Mouse (Mus musculus) cerebellum, adult 9-10 months (tissue): ENCODE measurements at regions not wholly inside any gene's neighbourhood (a gene's known extent, or its start where the extent isn't known, plus 50 kb on each side); places are given as distances from the start of the nearest gene placed in this dataset.
A peak's percentile ranks its signal among the peaks of the same experiment; 100 is the strongest.

Experiments used
- DNase-seq: peaks from one replicate; pipeline ENCODE4 v3.0.0; 2022

DNA sequence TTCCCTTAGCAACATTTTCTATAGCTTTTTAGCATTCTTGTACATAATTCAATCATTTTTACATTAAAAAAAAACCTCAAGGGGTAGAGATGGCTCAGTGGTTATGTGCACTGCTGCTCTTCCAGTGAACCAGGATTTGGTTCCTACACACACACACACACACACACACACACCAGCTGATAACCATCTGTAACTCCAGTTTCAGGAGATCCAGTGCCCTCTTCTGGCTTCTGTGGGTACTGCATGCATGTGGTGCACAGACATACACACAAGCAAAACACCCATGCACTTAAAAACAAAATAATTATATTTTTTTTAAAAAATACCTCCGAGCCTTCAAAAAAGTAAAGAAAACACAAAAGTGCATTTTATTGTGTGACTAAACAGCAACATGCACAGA, 270.6 kb downstream of the Agtpbp1 start:
- DNase-seq: no peak

DNA sequence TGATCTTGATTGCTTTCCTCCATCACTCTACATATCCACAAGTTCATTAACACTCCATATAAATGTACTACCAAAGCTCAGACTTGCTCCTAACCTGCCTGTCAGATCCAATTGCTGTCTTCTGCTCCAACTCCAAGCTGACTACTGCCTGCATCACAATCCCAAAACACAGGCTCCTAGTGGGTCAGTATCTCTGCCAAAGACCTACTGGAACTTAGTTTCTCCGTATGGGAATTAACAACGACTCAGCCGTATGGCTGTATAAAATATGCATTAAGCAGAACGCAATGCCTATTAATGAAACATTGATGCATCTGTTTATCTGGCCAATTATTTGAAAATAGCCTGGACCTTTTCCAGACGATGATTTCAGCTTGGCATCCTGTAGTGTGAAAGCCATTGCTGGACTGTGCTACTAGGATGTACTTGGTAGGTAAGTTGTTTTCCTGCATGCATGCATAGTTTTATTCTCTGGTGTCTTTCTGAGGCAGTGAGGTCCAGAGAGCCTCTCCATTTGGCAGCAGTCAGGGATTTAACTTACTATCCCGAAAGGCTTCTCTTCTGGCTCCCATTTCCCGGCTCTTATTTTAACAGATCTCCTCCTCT, 271.2 kb downstream of the Agtpbp1 start:
- no peak for DNase-seq

DNA sequence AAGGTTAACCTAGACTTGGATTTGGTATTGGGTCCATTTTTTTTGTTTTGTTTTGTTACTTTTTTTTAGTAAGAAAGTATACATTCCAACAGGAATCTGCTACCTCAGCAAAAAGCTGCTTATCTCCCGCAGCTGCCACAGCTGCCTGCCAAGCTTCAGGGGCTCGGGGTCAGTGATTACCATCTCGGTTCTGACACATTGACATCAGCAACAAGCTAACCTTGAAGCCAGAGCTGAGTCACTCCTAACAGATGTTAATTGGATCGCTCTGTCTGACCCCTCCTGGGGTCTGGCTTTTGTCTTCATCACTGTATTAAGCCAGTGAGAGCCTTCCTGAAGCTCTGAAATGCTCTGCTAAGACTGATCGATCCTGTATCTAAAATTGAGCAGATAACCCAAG, 292.1 kb downstream of the Agtpbp1 start:
- no peak for DNase-seq

DNA sequence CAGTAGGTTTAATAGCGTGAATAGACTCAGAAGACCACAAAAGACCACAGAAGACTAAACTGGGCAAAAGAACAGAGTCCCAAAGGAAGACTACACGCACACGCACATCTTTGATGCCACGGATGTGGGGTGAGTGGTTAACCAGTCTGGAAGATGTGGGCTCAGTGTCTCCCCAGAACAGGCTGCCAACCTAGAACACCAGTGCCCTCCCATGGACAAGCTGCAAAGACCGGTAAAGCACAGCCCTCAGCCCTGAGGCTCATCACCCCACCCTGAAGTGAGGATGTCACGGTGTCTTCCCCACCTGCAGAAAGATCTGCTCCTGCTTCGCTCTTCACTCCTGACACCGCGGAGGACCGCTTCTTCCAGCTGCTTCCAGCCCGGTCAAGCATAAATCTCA, 295.9 kb downstream of the Agtpbp1 start:
- no peak for DNase-seq

DNA sequence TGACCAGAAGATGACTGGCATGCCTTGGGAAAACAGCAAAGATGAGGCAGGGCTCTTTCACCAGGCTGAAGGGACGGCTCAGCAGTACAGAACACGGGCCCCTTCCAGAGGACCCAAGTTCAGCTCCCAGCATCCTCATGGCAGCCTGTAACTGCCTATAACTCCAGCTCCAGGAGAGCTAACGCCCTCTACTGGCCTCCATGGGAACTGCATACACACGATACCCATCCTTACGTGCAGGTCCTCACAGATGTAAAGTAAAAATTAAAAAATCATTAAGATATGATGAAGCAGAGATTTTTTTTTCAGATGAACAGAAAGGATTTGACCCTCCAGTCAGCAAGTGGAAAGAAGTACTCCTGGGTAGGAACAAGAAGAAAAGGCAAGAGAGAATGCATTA, 303.8 kb downstream of the Agtpbp1 start:
- no peak for DNase-seq

DNA sequence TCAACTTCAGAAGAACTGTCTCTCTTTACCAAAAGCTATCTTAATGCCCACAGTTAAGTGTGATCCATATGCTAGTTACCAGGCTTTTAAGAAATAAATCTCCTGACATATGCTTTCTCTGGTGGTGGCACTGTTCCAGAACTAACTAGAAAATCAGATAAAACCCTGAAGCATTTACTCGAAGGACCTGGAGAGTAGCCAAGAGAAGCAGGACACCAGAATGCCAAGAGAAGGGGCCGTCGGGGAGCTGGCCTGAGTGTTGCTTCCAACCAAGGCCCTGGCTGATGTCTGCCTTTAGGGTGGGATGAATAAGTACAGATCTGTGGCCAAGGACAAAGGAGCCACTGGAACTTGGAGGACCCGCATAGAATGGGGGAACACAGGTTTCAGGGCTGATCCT, 305.9 kb downstream of the Agtpbp1 start:
- no peak for DNase-seq

DNA sequence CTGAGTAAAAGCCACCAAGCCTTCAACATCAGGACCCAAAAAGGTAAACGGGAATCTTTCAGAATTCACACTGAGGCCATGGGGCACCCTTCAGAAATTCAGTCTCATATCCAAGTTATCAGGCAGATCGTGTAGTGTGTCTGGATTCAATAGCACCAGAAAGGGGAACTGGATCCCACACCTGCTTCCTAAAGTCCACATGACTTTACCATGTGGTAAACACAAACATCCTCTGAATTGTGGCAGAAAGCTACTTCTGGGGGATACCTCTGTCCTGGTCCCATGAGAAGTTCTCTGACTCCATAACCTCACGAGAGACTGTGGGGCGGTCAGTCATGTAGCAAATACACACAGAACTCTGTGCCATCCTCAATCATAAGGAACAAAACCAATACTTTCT, 313.4 kb downstream of the Agtpbp1 start:
- no peak for DNase-seq

DNA sequence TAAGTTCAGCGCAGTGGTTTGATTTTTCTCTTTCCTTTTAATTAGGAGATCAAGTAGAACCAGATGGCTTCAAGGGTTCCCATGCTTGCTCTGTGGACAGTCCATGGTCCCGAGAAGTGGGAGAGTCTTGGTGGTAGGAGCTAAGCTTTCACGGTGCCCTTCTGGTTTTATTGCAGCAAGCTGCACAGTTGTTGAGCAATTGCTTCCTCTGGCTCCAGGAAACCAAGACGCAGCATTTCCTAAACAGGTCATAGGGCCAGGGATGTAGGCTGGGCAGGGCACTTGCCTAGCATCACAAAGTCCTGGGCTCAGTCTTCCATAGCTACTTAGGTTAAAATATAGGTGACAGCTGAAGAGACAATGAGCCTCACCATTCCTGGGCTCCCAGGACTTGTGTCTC, 318.2 kb downstream of the Agtpbp1 start:
- no peak for DNase-seq

DNA sequence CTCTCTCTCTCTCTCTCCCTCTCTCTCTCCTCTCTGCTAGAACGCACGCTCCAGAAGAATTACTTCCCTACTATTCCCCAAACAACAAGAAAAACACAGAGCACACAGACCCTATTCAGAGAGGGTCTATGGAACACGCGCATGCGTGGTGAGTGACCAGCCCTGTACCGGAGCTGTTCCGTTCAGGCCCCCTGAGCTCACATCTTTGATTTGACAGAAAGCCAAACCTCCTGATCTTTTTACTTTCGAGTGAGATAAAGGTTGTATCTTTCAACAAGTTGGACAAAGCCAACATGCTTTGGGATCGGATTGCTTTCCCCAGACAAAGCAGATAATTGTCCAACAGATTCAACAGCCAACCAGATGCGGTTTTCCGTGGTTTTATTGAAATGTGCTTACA, 320.9 kb downstream of the Agtpbp1 start:
- no peak for DNase-seq

DNA sequence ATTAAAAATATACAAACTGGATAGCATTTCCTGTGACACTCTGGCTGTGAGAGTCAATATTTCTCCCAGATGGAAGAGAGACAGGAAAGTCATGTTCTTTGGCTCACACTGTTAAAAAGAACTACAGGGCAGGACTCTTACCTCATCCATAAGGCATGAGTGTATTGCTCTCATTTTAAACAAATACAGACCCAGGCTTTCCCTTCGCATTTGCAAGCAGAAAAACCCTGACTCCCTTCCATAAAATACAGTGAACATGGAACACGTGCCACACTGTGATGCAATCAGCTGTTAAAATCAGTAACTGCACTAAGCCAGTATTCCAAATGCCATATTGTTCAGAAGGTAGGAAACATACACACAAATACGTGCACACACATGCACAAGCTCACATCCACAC, 323.1 kb downstream of the Agtpbp1 start:
- DNase-seq: no peak

DNA sequence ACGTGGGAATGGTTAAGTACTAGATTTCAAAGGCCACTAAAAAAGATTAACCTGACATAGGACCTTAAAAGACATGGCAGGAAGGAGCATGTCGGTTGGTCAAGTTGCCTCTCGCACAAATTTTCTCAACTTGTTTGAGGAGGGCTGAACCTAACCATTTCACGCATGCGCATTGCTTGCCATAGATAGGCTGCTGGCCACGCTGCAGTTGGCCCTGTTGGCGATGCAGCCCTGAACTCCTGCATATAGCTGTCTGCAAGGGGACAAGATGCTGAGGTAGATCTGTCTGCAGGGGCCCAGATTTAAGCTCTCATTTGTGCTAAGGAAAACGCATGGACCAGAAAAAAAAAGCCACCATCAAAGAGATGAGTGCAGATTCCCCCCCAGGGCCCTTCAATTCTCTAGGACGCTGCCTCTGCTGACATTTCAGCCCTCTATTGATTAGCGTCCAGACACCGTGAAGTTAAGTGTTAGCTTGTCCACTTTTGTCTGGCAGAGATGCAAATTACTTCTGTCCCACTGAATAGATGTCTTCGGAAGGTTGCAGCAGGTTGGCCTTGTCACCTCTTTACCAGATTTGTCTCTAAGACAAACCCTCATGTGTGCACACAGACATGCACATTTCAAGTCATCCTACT, 329.1 kb downstream of the Agtpbp1 start:
- DNase-seq: no peak

DNA sequence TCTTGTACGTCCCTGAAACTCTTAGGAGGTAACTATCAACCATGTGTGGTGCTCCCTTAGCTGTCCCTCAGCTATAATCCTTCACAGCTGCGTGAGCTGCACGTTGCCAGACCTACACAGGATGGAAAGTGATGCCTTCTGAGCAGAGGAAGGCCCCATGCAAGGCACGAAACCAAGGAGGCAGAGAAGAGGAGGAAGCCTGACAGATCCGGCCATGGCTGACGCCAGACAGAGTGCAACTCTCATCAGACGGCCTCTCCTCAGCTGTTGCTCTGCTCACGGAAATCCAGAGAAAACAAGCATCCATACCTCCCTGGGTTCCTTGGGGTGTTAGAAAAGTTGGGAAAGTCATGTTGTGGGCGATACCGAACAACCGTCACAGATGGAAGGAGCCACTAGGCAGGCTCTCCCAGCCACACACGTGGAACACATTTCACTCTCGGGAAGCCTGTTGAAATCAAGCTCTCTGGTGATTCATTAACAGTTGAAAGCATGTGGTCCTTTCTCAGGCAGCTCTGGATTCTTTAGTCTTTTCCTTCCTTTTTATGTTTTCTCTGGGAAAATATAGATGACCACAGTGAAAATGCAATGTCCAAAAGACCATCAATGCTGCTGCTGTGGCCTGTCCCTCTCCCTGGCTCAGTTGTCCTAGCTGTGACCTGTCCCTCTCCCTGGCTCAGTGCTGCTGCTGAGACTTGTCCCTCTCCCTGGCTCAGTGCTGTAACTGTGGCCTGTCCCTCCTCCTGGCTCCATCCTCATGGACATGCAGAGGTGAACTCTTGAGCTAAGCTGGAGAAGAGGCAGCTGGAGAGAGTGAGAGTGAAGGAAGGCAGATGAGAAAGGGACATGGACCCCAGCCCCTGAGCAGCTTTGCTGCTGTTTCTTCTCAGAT, 331.1 kb downstream of the Agtpbp1 start:
- DNase-seq: no peak

DNA sequence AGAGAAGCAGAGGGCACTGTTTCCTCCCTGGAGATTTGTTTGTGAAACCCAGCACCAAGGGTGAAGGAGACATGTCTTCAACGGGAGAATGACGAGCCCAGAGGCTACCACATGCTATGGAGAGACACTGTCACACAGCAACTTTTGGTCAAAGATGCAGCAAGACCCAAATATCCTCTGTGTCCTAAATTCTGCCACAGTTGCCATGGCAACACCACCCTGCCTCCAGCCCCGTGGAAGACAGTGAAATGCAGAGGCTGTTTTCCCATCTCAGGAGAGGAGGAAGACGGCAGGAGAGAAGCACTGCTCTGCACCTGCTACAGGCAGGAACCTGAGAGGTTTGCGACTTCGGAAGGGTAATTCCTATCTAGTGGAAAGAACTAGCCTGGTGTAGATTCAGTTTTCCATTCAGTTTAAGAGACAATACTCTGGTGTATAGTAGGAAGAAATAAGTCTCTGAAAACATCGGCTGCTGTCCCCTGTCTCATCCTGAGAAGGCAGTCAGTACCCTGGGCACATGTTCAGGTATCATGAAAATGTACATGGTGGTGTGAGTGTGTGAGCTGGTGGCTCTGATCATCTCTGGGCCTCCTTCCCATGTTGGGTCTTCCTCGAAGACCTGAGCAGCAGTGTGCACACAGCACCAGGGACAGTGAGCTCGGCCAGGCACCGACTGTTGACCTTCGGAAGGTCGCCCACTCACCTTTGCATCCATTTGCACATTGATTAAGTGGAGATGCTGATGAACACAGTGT, 333.6 kb downstream of the Agtpbp1 start:
- peak; percentile 42 for DNase-seq

DNA sequence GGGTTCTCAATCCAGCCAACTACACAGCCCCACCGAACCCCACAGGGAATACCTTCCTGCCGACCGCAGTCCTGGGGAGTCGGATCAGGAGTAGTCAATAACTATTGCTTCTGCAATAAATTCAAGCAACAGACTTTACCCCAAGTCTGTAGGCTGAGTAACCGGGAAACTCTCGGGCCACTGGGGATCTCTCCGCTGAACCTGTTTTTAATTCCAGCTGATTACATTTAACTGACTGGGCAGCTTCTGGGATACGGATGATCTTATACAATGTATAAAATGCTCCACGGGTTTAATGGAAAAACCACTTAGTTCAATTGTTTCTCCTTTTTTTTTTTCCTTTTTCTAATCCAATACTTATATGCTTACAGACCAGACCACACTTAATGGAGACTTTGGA, 336.6 kb downstream of the Agtpbp1 start:
- no peak for DNase-seq

DNA sequence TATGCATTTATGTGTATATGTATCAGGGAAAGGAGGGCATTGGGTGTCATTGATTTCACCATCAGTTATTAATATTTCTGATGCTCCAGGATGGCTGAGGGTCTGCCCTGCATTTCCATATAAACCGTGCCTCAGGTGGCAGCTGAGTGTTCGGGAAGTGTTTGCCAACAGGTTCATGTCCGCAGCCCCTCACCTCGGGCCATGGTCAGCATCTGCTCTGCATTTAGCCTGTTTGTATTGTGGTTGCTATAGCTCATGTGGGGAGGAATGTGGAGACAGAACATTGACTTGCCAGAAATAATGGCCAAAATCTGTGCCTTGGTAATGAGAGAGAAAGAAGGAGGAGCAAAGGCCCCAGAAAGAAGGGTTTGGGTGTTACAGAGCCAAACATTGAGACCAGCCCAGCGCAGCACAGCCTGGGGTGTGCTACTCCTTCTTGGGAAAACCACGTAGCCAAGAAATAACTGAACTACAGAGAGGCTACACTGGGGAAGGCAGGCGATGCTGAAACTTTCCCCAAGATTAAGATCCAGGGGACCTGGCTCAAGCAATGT, 338.0 kb downstream of the Agtpbp1 start:
- DNase-seq: no peak

DNA sequence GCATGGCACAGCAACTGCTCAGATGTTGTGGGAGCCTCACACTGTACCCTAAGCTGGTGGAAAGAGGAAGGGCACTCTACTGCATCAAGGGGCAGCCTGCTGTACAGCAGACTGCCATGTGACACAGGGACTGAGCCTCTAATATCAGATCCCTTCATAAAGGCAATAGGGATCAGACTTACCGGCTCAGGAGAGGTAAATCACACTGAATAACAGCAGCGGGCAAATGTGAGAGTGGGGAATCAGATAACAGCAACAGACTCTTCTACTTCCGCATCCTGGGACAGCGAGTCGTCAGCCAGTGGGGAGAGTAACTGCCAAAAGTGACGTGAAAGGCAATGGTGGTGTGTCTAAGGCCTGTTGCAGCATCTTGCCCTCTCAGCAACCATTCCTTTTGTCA, 339.0 kb downstream of the Agtpbp1 start:
- no peak for DNase-seq

DNA sequence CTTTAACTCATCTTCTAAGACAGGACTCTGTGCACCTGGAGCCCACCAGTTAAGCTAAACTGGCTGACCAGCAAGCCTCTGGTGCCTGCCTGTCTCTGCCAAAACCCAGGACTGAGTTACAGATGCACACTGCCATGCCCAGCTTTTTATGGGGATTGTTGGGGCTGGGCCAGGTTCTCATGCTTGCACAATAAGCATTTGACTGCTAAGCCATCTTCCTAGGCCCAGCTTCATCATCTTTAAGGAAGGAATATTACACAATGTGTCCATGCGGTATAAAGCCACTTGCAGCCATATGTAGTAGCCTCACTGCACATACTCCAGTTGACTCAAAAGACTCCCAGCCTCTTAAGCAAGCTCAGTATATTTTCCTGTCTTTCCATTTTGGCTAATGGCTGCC, 340.4 kb downstream of the Agtpbp1 start:
- no peak for DNase-seq

DNA sequence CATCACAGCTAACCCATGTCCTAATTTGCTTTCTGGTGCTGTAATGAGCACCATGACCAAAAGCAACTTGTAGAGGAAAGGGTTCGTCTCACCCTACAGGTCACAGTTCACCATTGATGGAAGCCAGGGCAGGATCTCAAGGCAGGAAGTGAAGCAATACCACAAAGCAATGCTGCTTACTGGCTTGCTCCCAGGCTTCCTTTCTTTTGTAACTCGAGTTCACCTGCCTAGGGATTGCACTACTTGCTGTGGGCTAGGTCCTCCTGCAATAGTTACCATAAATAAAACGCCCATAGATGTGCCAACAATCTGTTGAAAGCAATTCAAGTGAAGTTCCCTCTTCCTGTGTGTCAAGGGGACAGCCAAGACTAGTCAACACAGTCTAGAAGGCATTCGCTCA, 342.4 kb downstream of the Agtpbp1 start:
- DNase-seq: no peak

DNA sequence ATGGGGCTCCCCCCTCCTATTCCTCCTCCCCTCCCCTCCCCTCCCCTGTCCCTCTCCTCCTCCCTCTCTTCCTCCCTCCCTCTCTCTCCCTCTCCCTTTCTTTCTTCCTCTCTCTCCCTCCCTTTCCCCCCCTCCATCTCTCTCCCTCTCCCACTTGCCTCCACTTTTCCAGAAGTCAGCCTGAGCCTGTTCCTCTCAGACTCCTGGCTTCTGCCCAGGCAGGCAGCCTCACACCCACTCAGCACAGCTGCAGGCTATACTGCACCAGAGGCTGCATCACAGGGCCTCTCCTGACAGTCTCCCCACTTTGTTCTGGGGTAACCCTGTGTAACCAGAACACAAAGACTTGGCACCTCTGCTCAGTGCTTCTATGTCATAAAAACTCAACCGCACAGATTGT, 346.3 kb downstream of the Agtpbp1 start:
- no peak for DNase-seq

DNA sequence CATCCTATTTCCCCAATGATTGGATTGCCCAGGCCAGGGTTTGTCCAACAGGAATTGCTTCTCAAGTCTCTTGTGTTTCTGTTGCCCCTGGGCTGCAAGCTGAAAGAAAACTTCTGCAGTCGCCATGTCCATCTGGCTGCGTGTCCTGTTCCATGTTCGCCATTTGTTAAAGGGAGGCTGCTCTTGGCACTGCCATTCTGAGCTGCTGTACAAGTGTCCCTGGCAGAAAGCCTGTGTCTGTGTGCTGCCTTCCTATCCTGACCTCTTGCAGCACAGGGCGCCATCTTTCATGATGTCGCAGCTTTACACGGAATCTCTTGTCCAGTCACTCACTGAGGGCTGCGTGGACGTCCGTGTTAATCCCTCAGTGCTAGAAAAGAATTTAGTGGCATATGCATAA, 349.2 kb downstream of the Agtpbp1 start:
- no peak for DNase-seq

DNA sequence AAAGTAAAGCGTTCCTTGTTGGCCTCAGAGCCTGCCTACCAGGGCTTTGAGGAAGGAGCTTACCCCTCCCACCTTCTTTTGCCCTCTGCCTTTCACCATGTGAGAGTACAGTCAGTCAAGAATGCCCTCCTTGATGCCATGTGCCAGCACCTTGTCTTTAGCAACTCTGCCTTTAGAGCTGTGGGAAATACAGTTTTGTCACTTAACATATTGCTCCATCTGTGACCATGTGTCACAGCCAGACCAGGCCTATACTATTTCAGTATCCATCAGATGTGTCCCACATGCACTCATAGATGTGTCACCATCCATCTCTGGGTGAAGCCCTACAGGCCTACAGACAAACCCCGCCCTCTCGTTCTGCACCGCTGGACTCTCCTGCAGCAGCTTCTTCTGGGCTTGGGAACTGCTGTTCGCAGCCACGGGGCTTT, 355.9 kb downstream of the Agtpbp1 start:
- DNase-seq: no peak

DNA sequence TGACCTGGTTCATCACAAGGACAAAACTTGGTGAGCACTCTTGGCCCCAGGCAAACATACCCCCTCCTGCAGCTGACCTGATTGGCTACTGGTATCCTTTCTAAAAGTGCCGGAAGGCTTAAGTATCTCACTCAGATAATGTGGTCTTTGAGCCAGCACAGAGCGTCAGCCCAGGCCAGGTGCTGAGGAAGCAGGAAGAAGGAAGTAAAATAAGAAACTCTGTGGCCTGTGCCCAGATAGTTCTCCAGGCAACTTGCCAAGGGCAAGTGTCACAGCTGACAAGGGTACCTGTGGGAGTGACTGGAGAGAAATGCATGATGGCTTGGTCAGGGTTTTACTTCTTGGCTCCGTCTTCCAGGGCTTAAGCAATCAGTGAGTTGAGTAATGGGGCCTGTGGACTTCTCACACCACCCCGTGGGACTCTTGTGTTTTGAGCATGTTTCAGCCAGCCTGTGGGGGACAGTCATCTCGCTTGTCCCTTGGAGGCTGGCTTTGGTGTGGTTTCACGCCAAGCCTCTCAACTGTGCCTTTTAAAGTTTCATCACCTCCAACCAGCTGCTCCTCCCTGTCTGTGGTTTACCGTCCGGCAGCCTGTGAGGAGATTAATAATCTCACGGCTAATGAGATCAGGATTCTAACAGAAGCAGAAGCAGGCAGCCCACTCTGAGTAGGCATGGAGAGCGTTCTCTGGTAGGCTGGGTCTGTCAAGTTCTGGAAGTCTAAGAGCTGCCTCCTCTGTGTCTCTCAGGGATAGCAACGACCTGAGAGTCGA, 356.8 kb downstream of the Agtpbp1 start:
- DNase-seq: no peak
